Mouse (Mus musculus) stomach, embryonic 15.5 days (tissue): ENCODE results near the gene Gm3404. TPM values are rescaled to one million over a fixed set of nuclear protein-coding genes. Genes with fewer than 3 reads are reported as not detected.
"Not testable (repeated sequence)": the region's sequence is repeated elsewhere in the genome, so short reads cannot be mapped to it uniquely, and the experiment has no call there.

Source experiments
- ATAC-seq: fragments of 200-750 bp; cut with Nextera tagmentation; 2 replicates; pipeline ENCODE4 v1.8.0; 2017; ENCODE audit warnings: low read depth, moderate number of reproducible peaks, moderate TSS enrichment; ENCODE audit not compliant: insufficient read depth, low FRiP score
- H3K27ac ChIP-seq: fragments of 300-500 bp; sonication (generic); 2 replicates; pipeline ENCODE4 v1.5.1; 2015; ENCODE audit warnings: mild to moderate bottlenecking, inconsistent platforms
- H3K27me3 ChIP-seq: fragments of 300-500 bp; sonication (generic); replicated peaks from 2 replicates; pipeline ENCODE4 v1.6.1; 2015; ENCODE audit warnings: inconsistent platforms
- H3K36me3 ChIP-seq: fragments of 300-500 bp; sonication (generic); 2 replicates; pipeline ENCODE4 v1.6.1; 2015; ENCODE audit warnings: inconsistent platforms
- H3K4me1 ChIP-seq: fragments of 300-500 bp; sonication (generic); 2 replicates; pipeline ENCODE4 v1.6.1; 2015; ENCODE audit warnings: inconsistent platforms
- H3K4me2 ChIP-seq: fragments of 300-500 bp; sonication (generic); 2 replicates; pipeline ENCODE4 v1.6.1; 2015; ENCODE audit warnings: mild to moderate bottlenecking, inconsistent platforms
- H3K4me3 ChIP-seq: fragments of 300-500 bp; sonication (generic); replicated peaks from 2 replicates; pipeline ENCODE4 v1.5.1; 2015; ENCODE audit warnings: inconsistent platforms
- H3K9ac ChIP-seq: fragments of 300-500 bp; sonication (generic); 2 replicates; pipeline ENCODE4 v1.6.1; 2015; ENCODE audit warnings: inconsistent platforms
- H3K9me3 ChIP-seq: fragments of 300-500 bp; sonication (generic); 2 replicates; pipeline ENCODE4 v1.6.1; 2016; ENCODE audit warnings: inconsistent platforms
- WGBS: fragments of 180-500 bp; shearing (Covaris S2); methylation state at CpG from one replicate; pipeline ENCODE4 v1.1.7; 2015; 5-methylcytosine and 5-hydroxymethylcytosine counted together
- polyA plus RNA-seq: library from polyadenylated mRNA; unstranded; fragments of >200 nt; fragmentation: Nextera tagmentation; extraction: Ambion mirVana; gene quantifications from 2 replicates; pipeline ENCODE4 v1.2.1, GENCODE M21; 2015

The Gm3404 gene
- polyA plus RNA-seq = not detected in 2 replicates

DNA sequence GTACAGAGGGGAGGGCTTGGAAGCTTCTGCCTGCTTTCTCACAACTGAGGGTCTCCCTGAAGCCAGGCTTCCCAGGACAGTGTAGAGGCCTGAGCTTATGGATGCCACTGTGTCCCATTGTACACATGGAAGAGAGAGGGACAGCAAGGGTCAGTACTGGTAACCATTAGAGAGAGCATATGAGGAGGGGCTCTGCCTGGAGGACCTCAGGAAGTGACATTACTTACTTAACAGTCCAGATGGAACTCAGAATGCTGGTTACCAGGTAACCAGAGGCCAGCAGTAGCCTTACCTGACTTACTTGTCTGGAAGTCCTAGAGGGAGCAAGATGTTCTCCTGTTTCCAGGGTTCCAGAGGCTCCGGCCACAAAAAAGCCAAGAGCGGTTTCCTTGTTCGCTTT is at the start of gene Gm3404:
TSS of gene Gm3404 (plus strand) at position 301 of the 400 bp plus-strand sequence.
- ATAC-seq, H3K27me3 ChIP-seq, H3K9me3 ChIP-seq, H3K4me3 ChIP-seq, H3K4me2 ChIP-seq, H3K36me3 ChIP-seq, H3K4me1 ChIP-seq, H3K9ac ChIP-seq, H3K27ac ChIP-seq: not testable (repeated sequence)
- 85% methylated on average over 3 of the region's 3 CpGs for WGBS

DNA sequence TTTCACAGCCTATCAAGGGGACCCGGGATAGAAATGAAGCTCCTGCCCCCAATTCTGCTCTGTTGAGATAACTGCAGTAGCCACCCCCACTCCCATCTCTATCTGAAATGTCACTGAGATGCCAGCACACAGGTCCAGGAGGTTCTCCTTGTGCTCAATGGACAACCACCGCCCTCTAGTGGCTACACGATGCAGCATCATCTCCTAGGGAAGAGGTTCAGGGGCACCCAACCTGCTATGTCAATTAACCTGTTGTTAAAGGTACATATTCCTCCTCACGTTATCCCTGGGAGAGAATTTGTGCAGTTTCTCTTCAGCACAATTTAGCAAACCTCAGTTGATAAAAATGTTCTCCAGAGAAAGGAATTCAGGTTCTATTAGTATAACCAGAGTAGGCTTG is 46.0 kb upstream of the Gm3404 start:
- H3K36me3 ChIP-seq, H3K4me3 ChIP-seq, ATAC-seq, H3K4me2 ChIP-seq, H3K27ac ChIP-seq, H3K4me1 ChIP-seq, H3K9me3 ChIP-seq, H3K9ac ChIP-seq, H3K27me3 ChIP-seq: not testable (repeated sequence)
- 8% methylated on average over 4 of the region's 4 CpGs for WGBS

- H3K27ac ChIP-seq, H3K9me3 ChIP-seq, H3K36me3 ChIP-seq, ATAC-seq, H3K9ac ChIP-seq, H3K27me3 ChIP-seq, H3K4me3 ChIP-seq, H3K4me2 ChIP-seq, H3K4me1 ChIP-seq: not testable (repeated sequence)
- WGBS = 86% methylated on average over 3 of the region's 3 CpGs
Observed at GRCm38 (mm10) chr5:146481665-146482064, 43.9 kb upstream of the Gm3404 start, which contains the start of gene Gm6408. Gene Gm6408 (plus strand): TSS chr5:146481965.

GRCm38 (mm10) chr5:146488959-146489358 is 36.6 kb upstream of the Gm3404 start:
- not testable (repeated sequence) for H3K4me3 ChIP-seq, H3K9me3 ChIP-seq, H3K9ac ChIP-seq, H3K27me3 ChIP-seq, H3K36me3 ChIP-seq, H3K27ac ChIP-seq, H3K4me2 ChIP-seq, H3K4me1 ChIP-seq, ATAC-seq
- 9% methylated on average over 3 of the region's 4 CpGs for WGBS

DNA sequence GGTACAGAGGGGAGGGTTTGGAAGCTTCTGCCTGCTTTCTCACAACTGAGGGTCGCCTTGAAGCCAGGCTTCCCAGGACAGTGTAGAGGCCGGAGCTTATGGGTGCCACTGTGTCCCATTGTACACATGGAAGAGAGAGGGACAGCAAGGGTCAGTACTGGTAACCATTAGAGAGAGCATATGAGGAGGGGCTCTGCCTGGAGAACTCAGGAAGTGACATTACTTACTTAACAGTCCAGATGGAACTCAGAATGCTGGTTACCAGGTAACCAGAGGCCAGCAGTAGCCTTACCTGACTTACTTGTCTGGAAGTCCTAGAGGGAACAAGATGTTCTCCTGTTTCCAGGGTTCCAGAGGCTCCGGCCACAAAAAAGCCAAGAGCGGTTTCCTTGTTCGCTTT is 34.5 kb upstream of the Gm3404 start, which contains the start of gene Gm6370:
TSS of gene Gm6370 (plus strand) at position 301 of the 400 bp plus-strand sequence.
- not testable (repeated sequence) for ATAC-seq, H3K27ac ChIP-seq, H3K9me3 ChIP-seq, H3K9ac ChIP-seq, H3K36me3 ChIP-seq, H3K27me3 ChIP-seq, H3K4me1 ChIP-seq, H3K4me2 ChIP-seq, H3K4me3 ChIP-seq
- WGBS = no CpG with 5 or more reads among the region's 5 CpGs

- H3K36me3 ChIP-seq = not testable (repeated sequence)
- no CpG with 5 or more reads among the region's 5 CpGs for WGBS
Observed at GRCm38 (mm10) chr5:146502099-146502498, 23.5 kb upstream of the Gm3404 start, which contains the start of gene 4930449I24Rik. Gene 4930449I24Rik (plus strand): TSS chr5:146502399.

GRCm38 (mm10) chr5:146513823-146514222 is 11.8 kb upstream of the Gm3404 start, which contains the start of gene Gm3402:
Gene Gm3402 (plus strand): TSS chr5:146514123.
- H3K4me2 ChIP-seq, H3K27me3 ChIP-seq, ATAC-seq, H3K36me3 ChIP-seq, H3K4me1 ChIP-seq, H3K9me3 ChIP-seq, H3K27ac ChIP-seq, H3K9ac ChIP-seq, H3K4me3 ChIP-seq: not testable (repeated sequence)
- WGBS = 90% methylated on average over 2 of the region's 5 CpGs

More at GRCm38 (mm10) chr5:146502099-146502498, 23.5 kb upstream of the Gm3404 start, which contains the start of gene 4930449I24Rik:
- not testable (repeated sequence) for H3K9ac ChIP-seq, H3K4me3 ChIP-seq, H3K4me1 ChIP-seq, H3K9me3 ChIP-seq, ATAC-seq, H3K4me2 ChIP-seq, H3K27me3 ChIP-seq, H3K27ac ChIP-seq

DNA sequence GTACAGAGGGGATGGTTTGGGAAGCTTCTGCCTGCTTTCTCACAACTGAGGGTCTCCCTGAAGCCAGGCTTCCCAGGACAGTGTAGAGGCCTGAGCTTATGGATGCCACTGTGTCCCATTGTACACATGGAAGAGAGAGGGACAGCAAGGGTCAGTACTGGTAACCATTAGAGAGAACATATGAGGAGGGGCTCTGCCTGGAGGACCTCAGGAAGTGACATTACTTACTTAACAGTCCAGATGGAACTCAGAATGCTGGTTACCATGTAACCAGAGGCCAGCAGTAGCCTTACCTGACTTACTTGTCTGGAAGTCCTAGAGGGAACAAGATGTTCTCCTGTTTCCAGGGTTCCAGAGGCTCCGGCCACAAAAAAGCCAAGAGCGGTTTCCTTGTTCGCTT is 11.7 kb downstream of the Gm3404 start, which contains the start of gene Gm3409:
TSS of gene Gm3409 (plus strand) at position 301 of the 400 bp plus-strand sequence.
- not testable (repeated sequence) for H3K9ac ChIP-seq, H3K27ac ChIP-seq, H3K9me3 ChIP-seq, H3K4me3 ChIP-seq, H3K27me3 ChIP-seq, H3K4me1 ChIP-seq, H3K36me3 ChIP-seq, H3K4me2 ChIP-seq, ATAC-seq
- WGBS = 93% methylated on average over 3 of the region's 3 CpGs

GRCm38 (mm10) chr5:146555836-146556235 is 30.2 kb downstream of the Gm3404 start, which contains the start of gene Gm3415:
Gene Gm3415 (plus strand): TSS chr5:146556136.
- not testable (repeated sequence) for H3K27ac ChIP-seq, H3K9me3 ChIP-seq, H3K36me3 ChIP-seq, ATAC-seq, H3K4me1 ChIP-seq, H3K27me3 ChIP-seq, H3K4me3 ChIP-seq, H3K4me2 ChIP-seq, H3K9ac ChIP-seq
- WGBS = no CpG with 5 or more reads among the region's 3 CpGs

DNA sequence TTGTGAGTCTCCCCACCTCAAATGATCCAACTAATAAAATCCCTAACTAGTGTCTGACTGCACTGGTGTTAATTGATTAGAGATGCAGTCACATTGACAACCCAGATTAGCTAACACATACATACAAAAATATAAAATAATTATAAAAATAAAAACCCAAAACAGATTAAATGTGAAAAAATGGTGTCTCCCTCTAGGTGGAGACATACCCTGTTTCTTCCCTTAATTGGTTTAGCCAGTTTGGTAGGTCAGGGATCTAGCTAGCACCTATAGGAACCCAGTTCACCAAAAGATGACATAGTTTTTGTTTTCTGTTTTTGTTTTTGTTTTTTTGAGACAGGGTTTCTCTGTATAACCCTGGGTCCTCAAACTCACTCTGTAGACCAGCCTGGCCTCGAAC is 38.7 kb downstream of the Gm3404 start:
- H3K27me3 ChIP-seq = no peaks in the 10 kb centered on the region
- H3K36me3 ChIP-seq = no peaks in the 10 kb centered on the region
- no peak for ATAC-seq
- no peak overlapping the region for H3K27ac ChIP-seq
- WGBS = 69% methylated on average over 1 of the region's 1 CpGs
- H3K9ac ChIP-seq = no peak overlapping the region
- no peak overlapping the region for H3K4me3 ChIP-seq
- no peaks in the 10 kb centered on the region for H3K4me1 ChIP-seq
- no peaks in the 10 kb centered on the region for H3K9me3 ChIP-seq
- no peak overlapping the region for H3K4me2 ChIP-seq

DNA sequence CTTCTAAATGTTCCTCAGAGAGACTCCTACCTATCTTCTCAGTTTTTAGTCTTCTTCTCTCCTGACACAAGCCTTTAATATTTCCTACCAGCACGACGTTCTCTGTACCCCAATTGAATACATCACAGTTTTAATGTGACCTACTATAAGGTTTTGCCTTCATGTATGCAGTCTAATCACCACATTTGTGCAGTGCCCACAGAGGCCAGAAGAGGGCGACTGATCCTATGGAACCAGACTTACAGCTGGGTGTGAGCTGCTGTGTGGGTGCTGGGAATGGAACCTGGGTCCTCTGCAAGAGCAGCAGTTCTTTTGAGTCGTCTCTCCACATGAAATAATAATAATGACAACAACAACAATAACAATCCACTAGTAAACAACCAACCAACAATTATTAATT is 41.5 kb downstream of the Gm3404 start:
- H3K9me3 ChIP-seq = no peaks in the 10 kb centered on the region
- ATAC-seq = no peak
- no peak overlapping the region for H3K27ac ChIP-seq
- no peak overlapping the region for H3K4me3 ChIP-seq
- H3K9ac ChIP-seq = no peak overlapping the region
- H3K36me3 ChIP-seq = no peaks in the 10 kb centered on the region
- no peaks in the 10 kb centered on the region for H3K4me1 ChIP-seq
- no peaks in the 10 kb centered on the region for H3K27me3 ChIP-seq
- H3K4me2 ChIP-seq = no peak overlapping the region
- WGBS = 57% methylated on average over 4 of the region's 4 CpGs

DNA sequence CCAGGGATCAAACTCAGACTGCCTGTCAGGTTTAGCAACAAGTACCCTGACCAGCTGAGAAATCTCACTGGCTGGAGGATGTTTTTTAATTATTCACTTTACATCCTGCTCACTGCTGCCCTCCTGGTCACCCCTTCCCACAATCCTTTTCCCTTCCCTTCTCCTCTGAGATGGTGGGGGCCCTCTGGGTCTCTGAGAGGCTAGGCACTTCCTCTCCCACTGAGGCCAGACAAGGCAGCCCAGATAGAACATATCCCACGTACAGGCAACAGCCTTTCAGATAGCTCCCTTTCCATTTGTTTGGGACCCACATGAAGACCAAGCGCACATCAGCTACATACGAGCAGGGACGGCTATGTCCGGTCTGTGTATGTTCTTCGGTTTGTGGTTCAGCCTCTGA is 44.6 kb downstream of the Gm3404 start:
- not testable (repeated sequence) for H3K4me3 ChIP-seq, H3K27ac ChIP-seq, H3K4me2 ChIP-seq, H3K27me3 ChIP-seq, H3K36me3 ChIP-seq, H3K4me1 ChIP-seq, ATAC-seq, H3K9me3 ChIP-seq, H3K9ac ChIP-seq
- 72% methylated on average over 6 of the region's 6 CpGs for WGBS
